Mouse (Mus musculus): ENCODE measurements around the gene Map4k2. TPM values are rescaled to one million over a fixed set of nuclear protein-coding genes. Genes with fewer than 3 reads are reported as not detected.

Gene Map4k2
- total and polyA plus RNA-seq, 3 experiments, result 8.0 to 22.3 TPM; not detected in 1

- peak within 1 kb of the TSS; percentile 90 to 93 for H3K4me3 ChIP-seq (ENCODE audit: control insufficient read depth in 1 of 2, insufficient read depth in 1 of 2, low read depth in 2 of 2, low read length in 2 of 2)
- H3K27ac ChIP-seq (ENCODE audit: control insufficient read depth, low read depth, low read length), result peak within 1 kb of the TSS; percentile 97
- no peaks in the 10 kb centered on the region for H3K9me3 ChIP-seq (replicated peaks; ENCODE audit: insufficient read depth, low read length)
- H3K79me2 ChIP-seq (ENCODE audit: control insufficient read depth, insufficient read depth, low read length, poor library complexity), result peaks cover 36% of the 10 kb centered on the region
- H3K27me3 ChIP-seq (ENCODE audit: control insufficient read depth in 1 of 2, insufficient read depth in 2 of 2, low read length in 2 of 2), result no peaks in the 10 kb centered on the region
- DNase-seq (ENCODE audit: low read depth, low spot score), result peak; percentile 100
- peak within 1 kb of the TSS; percentile 99 for H3K9ac ChIP-seq (ENCODE audit: control insufficient read depth, low read depth, low read length, poor library complexity, severe bottlenecking)
- peaks cover 31 to 45% of the 10 kb centered on the region in 2 experiments for H3K36me3 ChIP-seq (ENCODE audit: control insufficient read depth in 1 of 2, insufficient read depth in 2 of 2, low read length in 2 of 2)
- peaks cover 10 to 18% of the 10 kb centered on the region in 2 experiments for H3K4me1 ChIP-seq (ENCODE audit: control insufficient read depth in 1 of 2, insufficient read depth in 2 of 2, low read length in 2 of 2)
- TF ChIP-seq MAX (IDR thresholded peaks at IDR 0.05; ENCODE audit: low read length) (peak; percentile 67; the same call in 1 of the 2 replicates), GABPA (IDR thresholded peaks at IDR 0.05; ENCODE audit: low read depth, low read length) (no peak), POLR2AphosphoS5 (IDR thresholded peaks at IDR 0.05; ENCODE audit: borderline replicate concordance, low read depth, low read length) (0 out of 2 replicates have a peak, but pooled peaks have one; percentile 6), MAFK (IDR thresholded peaks at IDR 0.05; ENCODE audit: borderline replicate concordance, low read depth, low read length) (no peak), RCOR1 (IDR thresholded peaks at IDR 0.05; ENCODE audit: low read depth, low read length) (no peak), ZNF384 (IDR thresholded peaks at IDR 0.05; ENCODE audit: low read depth, low read length) (no peak), ELF1 (IDR thresholded peaks at IDR 0.05; ENCODE audit: low read depth, low read length) (peak; percentile 91), USF1 (IDR thresholded peaks at IDR 0.05; ENCODE audit: low read depth, low read length) (peak; percentile 59; the same call in 1 of the 2 replicates), POLR2AphosphoS2 (IDR thresholded peaks at IDR 0.05; ENCODE audit: low read length) (peak; percentile 96), MYB (IDR thresholded peaks at IDR 0.05; ENCODE audit: low read depth, low read length) (0 out of 2 replicates have a peak, but pooled peaks have one; percentile 39), NRF1 (IDR thresholded peaks at IDR 0.05; ENCODE audit: insufficient read depth, low read depth, low read length, poor library complexity, severe bottlenecking) (peak; percentile 99), KAT2A (conservative IDR thresholded peaks at IDR 0.05; ENCODE audit: low read depth, low read length) (peak; percentile 57; the same call in 1 of the 2 replicates), RAD21 (IDR thresholded peaks at IDR 0.05; ENCODE audit: low read depth, low read length) (no peak), CHD2 (IDR thresholded peaks at IDR 0.05; ENCODE audit: low read length) (peak; percentile 80), BHLHE40 (IDR thresholded peaks at IDR 0.05; ENCODE audit: borderline replicate concordance, low read depth, low read length) (no peak), JUND (IDR thresholded peaks at IDR 0.05; ENCODE audit: low read depth, low read length) (no peak), SMC3 (IDR thresholded peaks at IDR 0.05; ENCODE audit: low read depth, low read length) (no peak), GATA1 (IDR thresholded peaks at IDR 0.05; ENCODE audit: low read depth, low read length) (no peak), ETS1 (IDR thresholded peaks at IDR 0.05; ENCODE audit: low read depth, low read length) (peak; percentile 45; the same call in 1 of the 2 replicates), TBP (IDR thresholded peaks at IDR 0.05; ENCODE audit: low read depth, low read length) (peak; percentile 73; the same call in 1 of the 2 replicates), MYC (IDR thresholded peaks at IDR 0.05; ENCODE audit: low read depth, low read length) (peak; percentile 77; the same call in 1 of the 2 replicates), UBTF (IDR thresholded peaks at IDR 0.05; ENCODE audit: borderline replicate concordance, insufficient read depth, low read depth, low read length) (peak; percentile 73; the same call in 1 of the 2 replicates), CHD1 (IDR thresholded peaks at IDR 0.05; ENCODE audit: low read depth, low read length) (no peak), E2F4 (IDR thresholded peaks at IDR 0.05; ENCODE audit: borderline replicate concordance, low read depth, low read length) (no peak), TCF12 (IDR thresholded peaks at IDR 0.05; ENCODE audit: low read depth, low read length) (no peak), CTCF (IDR thresholded peaks at IDR 0.05 in 2 of 3, conservative IDR thresholded peaks at IDR 0.05 in 1 of 3; ENCODE audit: control insufficient read depth in 1 of 3, insufficient read depth in 1 of 3, low read depth in 2 of 3, low read length in 3 of 3, poor library complexity in 1 of 3, severe bottlenecking in 1 of 3) (no peak), ZMIZ1 (IDR thresholded peaks at IDR 0.05; ENCODE audit: low read depth, low read length) (peak; percentile 75), USF2 (IDR thresholded peaks at IDR 0.05; ENCODE audit: borderline replicate concordance in 1 of 2, insufficient read depth in 1 of 2, low read depth in 1 of 2, low read length in 2 of 2) (no peak), ZC3H11A (IDR thresholded peaks at IDR 0.05; ENCODE audit: low read depth, low read length) (no peak), NELFE (IDR thresholded peaks at IDR 0.05; ENCODE audit: low read depth, low read length) (peak; percentile 88), POLR2A (IDR thresholded peaks at IDR 0.05; ENCODE audit: control insufficient read depth in 1 of 2, insufficient read depth in 1 of 2, low read depth in 1 of 2, low read length in 2 of 2, poor library complexity in 1 of 2) (peak; percentile 92), MEF2A (IDR thresholded peaks at IDR 0.05; ENCODE audit: extremely low read depth, insufficient replicate concordance, low read depth, low read length, poor library complexity, severe bottlenecking) (no peak), TAL1 (IDR thresholded peaks at IDR 0.05; ENCODE audit: low read length) (no peak), MAZ (IDR thresholded peaks at IDR 0.05; ENCODE audit: low read depth, low read length) (peak; percentile 87), ZKSCAN1 (IDR thresholded peaks at IDR 0.05; ENCODE audit: low read depth, low read length) (no peak)
Measured at GRCm38 (mm10) chr19:6363411-6364240, 22.7 kb downstream of the Map4k2 start, which contains the start of gene Sf1. Gene Sf1, plus strand, starts transcription at chr19:6363690.
